Mouse (Mus musculus): ENCODE measurements at regions not wholly inside any gene's neighbourhood (a gene's known extent, or its start where the extent isn't known, plus 50 kb on each side); places are given as distances from the start of the nearest gene placed in this dataset.

DNA sequence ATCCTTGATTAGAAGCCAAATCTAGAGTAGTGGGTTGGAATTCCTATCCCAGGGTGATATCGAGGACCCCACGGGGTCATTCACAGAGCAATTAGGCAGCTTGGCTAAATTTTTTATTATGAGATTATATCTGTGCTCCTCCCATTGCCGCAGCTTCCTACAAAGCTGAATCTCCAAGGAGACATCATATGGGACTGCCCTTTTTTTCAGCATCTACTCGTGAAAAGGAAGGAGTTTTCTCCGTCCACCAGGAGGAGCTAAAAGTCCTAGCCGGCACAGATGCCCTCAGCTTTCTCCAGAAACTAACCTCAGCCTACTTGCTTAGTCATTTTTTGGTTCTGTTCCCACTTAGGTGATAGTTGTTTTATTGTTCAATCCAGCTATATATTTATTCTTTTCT lies 56.1 kb upstream of the Otud4 start:
- TF ChIP-seq CTCF (IDR thresholded peaks at IDR 0.05; ENCODE audit: control insufficient read depth, insufficient read depth, insufficient read length) (no peak), FOSL1 (IDR thresholded peaks at IDR 0.05; ENCODE audit: insufficient read depth, low read length, poor library complexity, severe bottlenecking) (no peak), CEBPB (IDR thresholded peaks at IDR 0.05; ENCODE audit: low read depth) (no peak), USF1 (IDR thresholded peaks at IDR 0.05; ENCODE audit: low read depth) (no peak), MAX (IDR thresholded peaks at IDR 0.05) (no peak), MYOD1 (IDR thresholded peaks at IDR 0.05; ENCODE audit: control insufficient read depth, insufficient read length, low read depth) (no peak), MYOG (IDR thresholded peaks at IDR 0.05; ENCODE audit: control insufficient read depth, extremely low read depth, insufficient read length) (no peak)

Measured in C2C12 (cell line).